Mouse (Mus musculus) CH12.LX (cell line): ENCODE results near the gene Tecta. TPM values are rescaled to one million over a fixed set of nuclear protein-coding genes. Genes with fewer than 3 reads are reported as not detected.

Experiments
- DNase-seq: peaks from one replicate; pipeline ENCODE4 v3.0.0-alpha.2; 2013; ENCODE audit errors: extremely low read depth
- H3K27ac ChIP-seq: 2 replicates; pipeline ENCODE4 v1.5.1; 2012; ENCODE audit warnings: low read depth, mild to moderate bottlenecking, control low read depth, moderate library complexity; ENCODE audit not compliant: insufficient read depth
- H3K27me3 ChIP-seq: replicated peaks from 2 replicates; pipeline ENCODE3; 2012; ENCODE audit warnings: inconsistent platforms
- H3K36me3 ChIP-seq, 2 experiments: replicated peaks in 1 of 2; 2 replicates each; pipeline versions ENCODE3 to v1.6.1; 2012; ENCODE audit warnings: inconsistent platforms in 1 of 2, low read length in 1 of 2, mild to moderate bottlenecking in 1 of 2, mixed read lengths in 1 of 2, moderate library complexity in 1 of 2; ENCODE audit not compliant: control insufficient read depth in 1 of 2, insufficient read depth in 1 of 2
- H3K4me1 ChIP-seq, 2 experiments: 2 replicates each; pipeline ENCODE4 v1.6.1; 2012; ENCODE audit warnings: inconsistent platforms in 1 of 2, moderate library complexity in 1 of 2; ENCODE audit not compliant: insufficient read depth in 2 of 2, control insufficient read depth in 1 of 2
- H3K4me2 ChIP-seq: 2 replicates; pipeline ENCODE4 v1.6.1; 2012; ENCODE audit warnings: low read depth, mild to moderate bottlenecking, control low read depth; ENCODE audit not compliant: poor library complexity, insufficient read depth, severe bottlenecking
- H3K4me3 ChIP-seq, 3 experiments: fragments of 150-350 bp in 1 of 3; sonication (generic) in 1 of 3; replicated peaks in 1 of 3; 2 replicates each; pipeline versions ENCODE3 to v1.5.1; 2011 to 2012; ENCODE audit warnings: low read depth in 2 of 3, low read length in 2 of 3, mild to moderate bottlenecking in 2 of 3, moderate library complexity in 2 of 3, control low read depth in 1 of 3, improper control_type of control experiment in 1 of 3, inconsistent platforms in 1 of 3, mixed read lengths in 1 of 3; ENCODE audit not compliant: poor library complexity in 1 of 3
- H3K79me2 ChIP-seq: replicated peaks from 2 replicates; pipeline ENCODE4 v1.6.1; 2012; ENCODE audit warnings: mild to moderate bottlenecking, moderate library complexity; ENCODE audit not compliant: control insufficient read depth, poor library complexity, insufficient read depth, severe bottlenecking; ENCODE audit errors: extremely low read depth
- H3K9ac ChIP-seq: 2 replicates; pipeline ENCODE4 v1.6.1; 2012; ENCODE audit warnings: low read depth, mild to moderate bottlenecking, control low read depth, moderate library complexity; ENCODE audit not compliant: insufficient read depth
- H3K9me3 ChIP-seq: replicated peaks from 2 replicates; pipeline ENCODE3; 2012; ENCODE audit warnings: low read length, inconsistent platforms, mixed read lengths
- BHLHE40 ChIP-seq: IDR thresholded peaks from 2 replicates; pipeline ENCODE4 v1.6.1; 2011; ENCODE audit warnings: mild to moderate bottlenecking, low read depth, low read length, improper control_type of control experiment
- CTCF ChIP-seq, 2 experiments: IDR thresholded peaks in 1 of 2; conservative IDR thresholded peaks in 1 of 2; 2 replicates each; pipeline ENCODE4 v1.5.1; 2011 to 2012; ENCODE audit warnings: low read depth in 2 of 2, low read length in 2 of 2, improper control_type of control experiment in 1 of 2, inconsistent platforms in 1 of 2, mild to moderate bottlenecking in 1 of 2, moderate library complexity in 1 of 2
- E2F4 ChIP-seq: IDR thresholded peaks from 2 replicates; pipeline ENCODE4 v1.6.1; 2011; ENCODE audit warnings: low read depth, low read length, improper control_type of control experiment; ENCODE audit not compliant: insufficient replicate concordance
- ELF1 ChIP-seq: IDR thresholded peaks from 2 replicates; pipeline ENCODE4 v1.6.1; 2014; ENCODE audit warnings: low read depth, mild to moderate bottlenecking, inconsistent platforms, low read length, improper control_type of control experiment
- GABPA ChIP-seq: IDR thresholded peaks from 2 replicates; pipeline ENCODE4 v1.6.1; 2012; ENCODE audit warnings: low read depth, low read length, improper control_type of control experiment, inconsistent platforms; ENCODE audit not compliant: insufficient replicate concordance
- HCFC1 ChIP-seq: IDR thresholded peaks from 2 replicates; pipeline ENCODE4 v1.6.1; 2012; ENCODE audit warnings: low read depth, mild to moderate bottlenecking, inconsistent platforms, low read length, improper control_type of control experiment
- IRF4 ChIP-seq: IDR thresholded peaks from 2 replicates; pipeline ENCODE4 v1.6.1; 2014; ENCODE audit warnings: low read depth, mild to moderate bottlenecking, inconsistent platforms, low read length, improper control_type of control experiment
- MAX ChIP-seq: IDR thresholded peaks from 2 replicates; pipeline ENCODE4 v1.6.1; 2011; ENCODE audit warnings: low read length, improper control_type of control experiment
- MAZ ChIP-seq: IDR thresholded peaks from 2 replicates; pipeline ENCODE4 v1.6.1; 2012; ENCODE audit warnings: low read depth, mild to moderate bottlenecking, inconsistent platforms, low read length, improper control_type of control experiment, moderate library complexity
- MEF2A ChIP-seq: IDR thresholded peaks from 2 replicates; pipeline ENCODE4 v1.6.1; 2014; ENCODE audit warnings: low read depth, mild to moderate bottlenecking, inconsistent platforms, low read length, improper control_type of control experiment, borderline replicate concordance
- NELFE ChIP-seq: IDR thresholded peaks from 2 replicates; pipeline ENCODE4 v1.6.1; 2011; ENCODE audit warnings: low read depth, low read length, improper control_type of control experiment
- POLR2A ChIP-seq: IDR thresholded peaks from 2 replicates; pipeline ENCODE4 v1.6.1; 2011; ENCODE audit warnings: low read depth, mild to moderate bottlenecking, improper control_type of control experiment, low read length
- POLR2AphosphoS2 ChIP-seq: IDR thresholded peaks from 2 replicates; pipeline ENCODE4 v1.6.1; 2011; ENCODE audit warnings: low read depth, low read length, improper control_type of control experiment
- RAD21 ChIP-seq: IDR thresholded peaks from 2 replicates; pipeline ENCODE4 v1.6.1; 2011; ENCODE audit warnings: low read depth, mild to moderate bottlenecking, low read length, improper control_type of control experiment, moderate library complexity
- TBP ChIP-seq: conservative IDR thresholded peaks from 2 replicates; pipeline ENCODE4 v1.6.1; 2011; ENCODE audit warnings: low read depth, low read length, improper control_type of control experiment
- TCF12 ChIP-seq: IDR thresholded peaks from 2 replicates; pipeline ENCODE4 v1.6.1; 2014; ENCODE audit warnings: low read depth, mild to moderate bottlenecking, inconsistent platforms, low read length, improper control_type of control experiment
- UBTF ChIP-seq: IDR thresholded peaks from 2 replicates; pipeline ENCODE4 v1.6.1; 2012; ENCODE audit warnings: low read depth, mild to moderate bottlenecking, inconsistent platforms, low read length, improper control_type of control experiment, moderate library complexity
- USF2 ChIP-seq: conservative IDR thresholded peaks from 2 replicates; pipeline ENCODE4 v1.6.1; 2011; ENCODE audit warnings: low read depth, low read length, improper control_type of control experiment
- ZC3H11A ChIP-seq: IDR thresholded peaks from 2 replicates; pipeline ENCODE4 v1.6.1; 2012; ENCODE audit warnings: low read depth, mild to moderate bottlenecking, inconsistent platforms, low read length, improper control_type of control experiment
- ZKSCAN1 ChIP-seq: IDR thresholded peaks from 2 replicates; pipeline ENCODE4 v1.6.1; 2012; ENCODE audit warnings: low read depth, inconsistent platforms, low read length, improper control_type of control experiment, borderline replicate concordance
- ZNF384 ChIP-seq: IDR thresholded peaks from 2 replicates; pipeline ENCODE4 v1.6.1; 2012; ENCODE audit warnings: low read depth, low read length, improper control_type of control experiment, inconsistent platforms
- dilution Hi-C: fragments of 300-500 bp; cut with MboI; formaldehyde crosslinking; loops from 2 replicates; pipeline ENCODE4 v1.14.3; 2020; ENCODE audit warnings: low sequenced_read_pairs; ENCODE audit not compliant: extremely low pct_unique_long_range_greater_than_20kb, extremely low pct_ligation_motif_present
- in situ Hi-C: fragments of 300-500 bp; cut with MboI; formaldehyde crosslinking; loops from 3 replicates; pipeline ENCODE4 v1.14.3; 2019; ENCODE audit warnings: low sequenced_read_pairs, low pct_ligation_motif_present, low pct_unique_long_range_greater_than_20kb, mixed read lengths
- polyA plus RNA-seq: library from polyadenylated mRNA; unstranded; fragments of >175 nt; gene quantifications from 2 replicates; pipeline ENCODE4 v1.2.1, GENCODE M21; 2012; ENCODE audit warnings: low read depth; ENCODE audit not compliant: insufficient read length
- total RNA-seq, 2 experiments: library from RNA; depleted of rRNA; stranded (reverse); fragments of 300-350 nt in 1 of 2; fragments of >200 nt in 1 of 2; gene quantifications; 2 replicates each; pipeline ENCODE4 v1.2.3; 2012 to 2014

Tecta gene
- total and polyA plus RNA-seq, 3 experiments, result 0.04 to 0.09 TPM; not detected in 1

DNA sequence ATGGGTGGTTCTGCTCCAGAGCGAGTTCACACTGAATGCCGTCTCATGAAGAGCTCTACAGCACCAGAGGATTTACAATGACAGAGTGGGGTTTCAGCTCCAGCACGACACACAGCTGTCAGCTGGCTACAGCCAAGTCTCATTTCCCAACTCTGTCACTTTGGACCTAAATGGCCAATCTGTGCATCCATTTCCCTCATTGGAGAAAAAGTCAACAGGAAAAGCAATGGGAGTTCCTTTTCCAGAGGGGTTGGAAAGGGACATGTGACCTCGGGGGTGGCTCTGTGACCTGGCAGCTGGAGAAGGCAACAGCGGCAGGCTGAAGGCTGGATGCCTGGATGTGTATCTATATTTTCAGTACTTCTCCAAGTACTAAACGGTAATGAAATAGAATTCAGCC is 11.6 kb upstream of the Tecta start:
- no peak overlapping the region for H3K4me2 ChIP-seq
- no peak for TF ChIP-seq ELF1
- no peak for TF ChIP-seq TCF12
- dilution Hi-C loops (no loop called here), in situ Hi-C loops (no loop called here)
- H3K79me2 ChIP-seq, result no peaks in the 10 kb centered on the region
- H3K9me3 ChIP-seq, result no peaks in the 10 kb centered on the region
- H3K27ac ChIP-seq, result no peak overlapping the region
- no peak overlapping the region for H3K4me3 ChIP-seq
- H3K4me1 ChIP-seq, result peaks cover 0 to 3% of the 10 kb centered on the region in 2 experiments; a peak in 2 of 4 replicates
- no peak for DNase-seq
- H3K27me3 ChIP-seq, result no peaks in the 10 kb centered on the region
- peaks cover 2 to 30% of the 10 kb centered on the region in 2 experiments for H3K36me3 ChIP-seq
- H3K9ac ChIP-seq, result no peak overlapping the region

DNA sequence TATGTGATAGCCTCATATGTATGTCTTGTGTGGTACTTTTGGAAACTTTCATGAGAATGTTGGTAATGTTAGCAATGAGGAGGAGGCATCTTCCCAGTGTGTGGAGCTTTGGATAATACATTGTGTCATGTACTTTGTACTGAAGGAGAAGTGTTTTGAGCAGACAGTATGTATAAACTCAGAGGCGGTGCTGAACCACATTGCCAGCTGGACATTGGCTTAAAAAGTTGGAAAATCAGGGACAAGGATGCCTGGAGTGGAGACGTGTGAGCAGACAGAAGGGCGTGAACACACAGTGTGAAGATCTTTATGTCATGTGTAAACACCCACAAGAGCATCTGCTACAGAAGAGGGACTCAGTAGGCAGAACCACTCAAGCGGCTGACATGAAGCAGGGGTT is 6.0 kb upstream of the Tecta start:
- no peaks in the 10 kb centered on the region for H3K27me3 ChIP-seq
- no peak overlapping the region for H3K27ac ChIP-seq
- no peaks in the 10 kb centered on the region for H3K36me3 ChIP-seq
- H3K9me3 ChIP-seq, result no peaks in the 10 kb centered on the region
- TF ChIP-seq MAZ (no peak), TCF12 (no peak), E2F4 (no peak), CTCF (conservative IDR thresholded peaks at IDR 0.05 in 1 of 2, IDR thresholded peaks at IDR 0.05 in 1 of 2; ENCODE audit: low read depth in 2 of 2, low read length in 2 of 2) (no peak), HCFC1 (no peak), BHLHE40 (no peak), MAX (no peak), GABPA (no peak), POLR2AphosphoS2 (no peak), RAD21 (no peak), ELF1 (no peak)
- TF ChIP-seq, all 38 proteins: peak for 0
- Histone ChIP-seq H3K9ac (no peak overlapping the region), H3K4me1 (peaks cover 0 to 3% of the 10 kb centered on the region in 2 experiments; a peak in 2 of 4 replicates), H3K79me2 (no peaks in the 10 kb centered on the region), H3K4me2 (no peak overlapping the region), H3K4me3 (no peak overlapping the region)
- dilution Hi-C loops, result no loop called here
- in situ Hi-C loops, result no loop called here
- DNase-seq, result no peak

DNA sequence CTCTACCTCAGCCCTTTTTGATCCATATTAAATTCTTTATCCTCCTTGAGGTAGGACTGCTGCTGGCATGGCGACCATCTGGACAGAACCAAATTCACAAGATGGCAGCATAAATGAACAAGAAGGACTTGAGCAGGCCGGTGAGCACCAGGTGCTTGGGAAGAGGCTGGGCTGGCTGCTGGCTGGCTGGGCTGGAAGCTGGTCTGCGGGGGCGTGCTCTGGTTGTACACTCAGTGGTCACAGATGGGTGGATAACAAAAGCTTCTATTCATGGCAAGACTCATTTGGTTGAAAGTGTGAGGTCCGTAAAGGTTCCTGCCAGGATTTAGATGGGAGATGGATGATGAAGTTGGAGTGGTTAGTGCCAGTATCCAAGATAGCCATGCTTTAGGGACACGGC is 1.8 kb upstream of the Tecta start:
- H3K27me3 ChIP-seq, result no peaks in the 10 kb centered on the region
- peaks cover 5 to 24% of the 10 kb centered on the region in 2 experiments for H3K4me1 ChIP-seq
- no peaks in the 10 kb centered on the region for H3K79me2 ChIP-seq
- no peak overlapping the region for H3K9ac ChIP-seq
- H3K27ac ChIP-seq, result no peak overlapping the region
- dilution Hi-C loops (no loop called here), in situ Hi-C loops (no loop called here)
- no peak overlapping the region for H3K4me2 ChIP-seq
- DNase-seq, result no peak
- H3K4me3 ChIP-seq, result no peak overlapping the region
- no peaks in the 10 kb centered on the region for H3K9me3 ChIP-seq
- no peaks in the 10 kb centered on the region for H3K36me3 ChIP-seq
- no peak for TF ChIP-seq TCF12
- TF ChIP-seq POLR2A, result no peak
- TF ChIP-seq ZKSCAN1, result no peak
- no peak for TF ChIP-seq TBP
- no peak for TF ChIP-seq ZC3H11A
- no peak for TF ChIP-seq CTCF (conservative IDR thresholded peaks at IDR 0.05 in 1 of 2, IDR thresholded peaks at IDR 0.05 in 1 of 2; ENCODE audit: low read depth in 2 of 2, low read length in 2 of 2)
- TF ChIP-seq IRF4, result no peak
- no peak for TF ChIP-seq UBTF
- no peak for TF ChIP-seq MAX
- no peak for TF ChIP-seq USF2
- TF ChIP-seq MEF2A, result no peak
- no peak for TF ChIP-seq MAZ
- no peak for TF ChIP-seq ZNF384
- TF ChIP-seq NELFE, result no peak
